Mouse (Mus musculus) bone marrow, adult 2 months (tissue): ENCODE data around the gene Per2.

Source experiments
- CTCF ChIP-seq: fragments of 200-500 bp; IDR thresholded peaks from 2 replicates; pipeline ENCODE4 v1.5.1; 2011; ENCODE audit warnings: low read length, control low read depth; ENCODE audit not compliant: control insufficient read depth, insufficient read depth
- POLR2A ChIP-seq: fragments of 200-500 bp; IDR thresholded peaks from 2 replicates; pipeline ENCODE4 v1.6.1; 2011; ENCODE audit warnings: low read depth, mild to moderate bottlenecking, control low read depth, low read length, borderline replicate concordance; ENCODE audit not compliant: control insufficient read depth

GRCm38 (mm10) chr1:91495321-91495720 lies 36.2 kb upstream of the Per2 start:
- TF ChIP-seq CTCF (no peak), POLR2A (no peak)
